Mouse (Mus musculus) NIH3T3 (cell line): ENCODE data around the gene Sfmbt1.
A peak's percentile ranks its signal among the peaks of the same experiment; 100 is the strongest.

Source experiments
- DNase-seq: peaks from one replicate; pipeline ENCODE4 v3.0.0-alpha.2; 2012; ENCODE audit warnings: low read depth

The Sfmbt1 gene

GRCm38 (mm10) chr14:30826174-30827140 is 111.8 kb downstream of the Sfmbt1 start:
- no peak for DNase-seq

DNA sequence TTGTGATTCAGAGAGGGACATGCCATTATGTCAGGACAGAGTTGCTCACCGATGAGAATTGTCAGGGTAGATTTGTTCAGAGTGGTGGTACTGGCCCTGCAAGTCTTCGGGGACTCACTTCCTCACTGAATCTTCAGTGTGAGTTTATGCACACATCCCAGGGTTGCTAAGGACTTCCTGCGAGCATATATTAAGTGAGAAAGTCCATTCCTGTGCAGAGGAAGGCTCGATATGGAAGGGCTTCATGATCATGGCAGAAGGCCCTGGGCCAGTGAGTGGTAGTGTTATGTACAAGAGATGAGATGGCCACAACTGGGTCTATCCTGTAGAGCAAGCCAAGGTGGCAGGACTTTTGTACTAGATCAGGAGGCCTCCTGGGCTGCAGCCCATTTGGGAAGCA is 112.8 kb downstream of the Sfmbt1 start:
- DNase-seq: no peak

DNA sequence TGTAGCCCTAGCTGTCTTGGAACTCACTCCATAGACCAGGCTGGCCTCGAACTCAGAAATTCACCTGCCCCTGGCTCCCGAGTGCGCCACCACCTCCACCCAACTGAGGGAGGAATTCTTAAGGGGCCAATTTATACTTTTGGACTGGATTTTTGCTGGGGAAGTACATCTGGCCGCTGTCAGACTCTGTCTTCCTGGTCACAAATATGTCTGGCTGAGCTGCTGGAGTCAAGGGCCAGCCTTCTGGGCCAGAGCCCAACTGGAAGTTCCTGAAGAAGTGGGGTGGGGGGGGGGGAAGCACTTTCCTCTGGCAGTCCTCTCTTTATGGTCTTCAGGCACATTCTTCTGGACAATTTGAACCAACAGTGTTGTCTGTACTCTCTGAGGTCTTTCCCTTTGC is 113.4 kb downstream of the Sfmbt1 start:
- DNase-seq: peak; percentile 37

GRCm38 (mm10) chr14:30828635-30829460 is 114.2 kb downstream of the Sfmbt1 start:
- DNase-seq: peak; percentile 79

- DNase-seq: no peak
Observed at GRCm38 (mm10) chr14:30837416-30837996, 122.9 kb downstream of the Sfmbt1 start.

- DNase-seq: no peak
Observed at GRCm38 (mm10) chr14:30843701-30844100, 129.1 kb downstream of the Sfmbt1 start.

DNA sequence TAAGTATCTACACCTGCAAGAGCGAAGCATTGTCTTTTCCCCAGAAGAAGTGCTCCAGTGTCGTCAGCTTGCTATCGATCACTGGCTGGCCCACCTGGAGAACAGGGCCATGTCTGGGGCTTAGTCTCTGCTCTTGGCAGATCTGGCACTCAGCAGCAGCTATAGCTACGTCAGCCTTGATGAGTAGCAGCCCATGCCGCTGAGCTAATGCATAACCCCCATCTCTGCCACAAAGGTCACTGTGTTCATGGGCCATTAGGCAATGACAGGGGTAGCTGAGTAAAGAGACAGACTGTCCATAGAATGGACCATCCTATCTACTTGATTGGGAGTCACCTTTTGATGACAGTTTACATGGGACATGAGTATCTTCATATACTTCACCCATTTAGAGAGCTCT is 135.9 kb downstream of the Sfmbt1 start:
- no peak for DNase-seq

DNA sequence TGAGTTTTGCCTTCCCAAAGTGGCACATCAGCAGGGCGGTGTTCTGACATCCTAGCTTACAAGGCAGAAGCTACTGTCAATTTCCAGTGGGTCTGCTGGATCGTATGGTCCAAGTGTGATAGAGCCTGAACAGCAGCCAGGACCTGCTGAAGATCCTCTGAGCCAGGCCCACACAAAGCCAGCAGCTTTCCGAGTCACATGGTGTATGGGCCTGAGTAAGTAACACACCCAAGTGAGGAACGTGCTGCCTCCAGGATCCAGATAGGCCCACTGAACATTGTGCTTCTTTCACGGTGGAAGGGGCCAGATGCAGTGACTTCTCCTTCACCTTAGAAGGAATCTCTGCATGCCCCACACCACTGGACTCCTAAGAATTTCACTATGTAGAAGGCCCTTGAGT is 137.7 kb downstream of the Sfmbt1 start:
- DNase-seq: no peak

DNA sequence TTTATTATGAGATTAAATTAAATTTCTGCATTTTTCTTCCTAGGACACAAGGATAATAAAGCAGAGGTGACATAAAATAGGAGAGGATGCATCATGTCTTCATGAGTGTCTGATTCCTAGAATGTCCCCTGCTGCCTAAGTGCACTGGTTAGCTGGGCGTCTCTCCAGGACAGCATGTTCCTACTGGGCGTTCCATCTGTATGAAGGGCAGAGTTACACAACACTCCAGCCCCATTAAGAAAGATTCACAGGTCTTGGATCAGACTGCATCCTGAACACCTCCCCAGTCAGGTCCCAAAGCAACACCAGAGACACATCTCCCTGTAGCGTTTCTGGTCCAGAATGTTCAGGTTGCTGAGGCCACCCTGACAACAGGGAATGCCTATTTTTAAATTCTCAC is 140.7 kb downstream of the Sfmbt1 start:
- DNase-seq: no peak

GRCm38 (mm10) chr14:30856885-30857507 is 142.3 kb downstream of the Sfmbt1 start:
- DNase-seq: no peak

GRCm38 (mm10) chr14:30857990-30858389 is 143.3 kb downstream of the Sfmbt1 start:
- DNase-seq: peak; percentile 34

- no peak for DNase-seq
Observed at GRCm38 (mm10) chr14:30861421-30862125, 146.9 kb downstream of the Sfmbt1 start.

GRCm38 (mm10) chr14:30862368-30862767 is 147.7 kb downstream of the Sfmbt1 start:
- no peak for DNase-seq

- peak; percentile 63 for DNase-seq
Observed at GRCm38 (mm10) chr14:30865311-30865710, 150.7 kb downstream of the Sfmbt1 start.

- DNase-seq: peak; percentile 92
Observed at GRCm38 (mm10) chr14:30867042-30867441, 152.4 kb downstream of the Sfmbt1 start.

DNA sequence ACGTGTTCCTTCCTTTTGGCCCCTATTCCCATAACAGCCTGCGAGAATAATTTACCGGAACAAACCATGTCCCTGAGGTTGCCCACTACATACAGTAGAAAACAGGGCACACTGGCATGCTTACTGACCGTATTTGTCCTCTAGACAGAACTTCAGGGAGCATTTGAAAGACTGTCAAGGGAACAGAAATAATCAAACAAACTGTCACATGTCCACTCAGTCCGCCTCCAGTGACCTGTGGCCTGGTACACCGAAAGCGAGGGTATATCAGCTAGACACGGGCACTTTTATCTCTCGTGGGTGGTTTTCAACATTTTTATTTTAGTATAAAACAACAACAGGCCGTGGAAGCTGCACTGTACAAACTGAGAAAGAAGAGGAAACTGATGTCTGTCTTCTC is 154.2 kb downstream of the Sfmbt1 start:
- DNase-seq: no peak

DNA sequence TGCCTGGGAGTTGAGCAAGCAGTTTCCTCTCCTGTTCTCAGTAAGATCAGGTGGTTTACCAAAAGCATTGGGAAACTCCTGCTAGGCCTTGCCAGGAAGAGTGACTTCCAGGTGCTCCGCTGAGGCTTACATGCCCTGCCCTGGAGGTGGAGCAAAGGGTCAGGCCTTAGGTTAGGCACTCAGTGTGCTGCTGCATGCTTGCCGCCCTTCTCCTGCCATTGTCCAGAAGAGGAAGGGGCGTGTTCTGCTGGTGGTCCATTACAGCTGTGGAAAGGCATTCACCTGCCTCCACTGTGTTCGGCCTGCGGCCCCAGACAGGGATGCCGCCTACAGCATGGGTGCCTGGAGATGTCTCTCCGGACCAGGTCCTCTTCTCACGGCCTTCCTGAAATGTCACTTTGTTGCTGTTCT is 154.7 kb downstream of the Sfmbt1 start:
- DNase-seq: no peak

GRCm38 (mm10) chr14:30870206-30871147 is 155.8 kb downstream of the Sfmbt1 start:
- peak; percentile 70 for DNase-seq
